Mouse (Mus musculus) embryonic facial prominence, embryonic 15.5 days (tissue): Measurements from ENCODE around the gene Hivep2. TPM values are rescaled to one million over a fixed set of nuclear protein-coding genes. Genes with fewer than 3 reads are reported as not detected.

Experiments
- ATAC-seq: fragments of 200-750 bp; cut with Nextera tagmentation; 2 replicates; pipeline ENCODE4 v1.8.0; 2017; ENCODE audit warnings: low read depth, moderate TSS enrichment; ENCODE audit not compliant: insufficient number of reproducible peaks, low FRiP score, low TSS enrichment
- H3K27ac ChIP-seq: fragments of 300-500 bp; sonication (generic); replicated peaks from 2 replicates; pipeline ENCODE4 v1.5.1; 2015; ENCODE audit warnings: mild to moderate bottlenecking, inconsistent platforms
- H3K27me3 ChIP-seq: fragments of 300-500 bp; sonication (generic); 2 replicates; pipeline ENCODE4 v1.6.1; 2015; ENCODE audit warnings: inconsistent platforms
- H3K36me3 ChIP-seq: fragments of 300-500 bp; sonication (generic); 2 replicates; pipeline ENCODE4 v1.6.1; 2015; ENCODE audit warnings: mild to moderate bottlenecking, inconsistent platforms
- H3K4me1 ChIP-seq: fragments of 300-500 bp; sonication (generic); 2 replicates; pipeline ENCODE4 v1.6.1; 2015; ENCODE audit warnings: inconsistent platforms
- H3K4me2 ChIP-seq: fragments of 300-500 bp; sonication (generic); replicated peaks from 2 replicates; pipeline ENCODE4 v1.6.1; 2015; ENCODE audit warnings: mild to moderate bottlenecking, inconsistent platforms
- H3K4me3 ChIP-seq: fragments of 300-500 bp; sonication (generic); replicated peaks from 2 replicates; pipeline ENCODE4 v1.5.1; 2015; ENCODE audit warnings: mild to moderate bottlenecking, inconsistent platforms
- H3K9ac ChIP-seq: fragments of 300-500 bp; sonication (generic); 2 replicates; pipeline ENCODE4 v1.6.1; 2015; ENCODE audit warnings: inconsistent platforms
- H3K9me3 ChIP-seq: fragments of 300-500 bp; sonication (generic); replicated peaks from 2 replicates; pipeline ENCODE4 v1.6.1; 2016; ENCODE audit warnings: inconsistent platforms
- WGBS: fragments of 180-500 bp; shearing (Covaris S2); methylation state at CpG from one replicate; pipeline ENCODE4 v1.1.7; 2015; 5-methylcytosine and 5-hydroxymethylcytosine counted together
- polyA plus RNA-seq: library from polyadenylated mRNA; unstranded; fragments of >200 nt; fragmentation: Nextera tagmentation; extraction: Ambion mirVana; gene quantifications from 2 replicates; pipeline ENCODE4 v1.2.1, GENCODE M21; 2015

The Hivep2 gene
- polyA plus RNA-seq, 1 experiment from 2014 or later = 10.0 TPM

- Histone ChIP-seq H3K27me3 (no peaks in the 10 kb centered on the region), H3K9ac (no peak overlapping the region), H3K27ac (no peak overlapping the region), H3K9me3 (no peaks in the 10 kb centered on the region), H3K4me2 (no peak overlapping the region), H3K4me3 (no peak overlapping the region), H3K4me1 (no peaks in the 10 kb centered on the region), H3K36me3 (no peaks in the 10 kb centered on the region)
- 43% methylated on average over 1 of the region's 1 CpGs for WGBS
- no peak for ATAC-seq
Measured at GRCm38 (mm10) chr10:14027751-14028150, 61.9 kb downstream of the Hivep2 start.

GRCm38 (mm10) chr10:14028956-14029355 is 63.1 kb downstream of the Hivep2 start:
- Histone ChIP-seq H3K36me3 (no peaks in the 10 kb centered on the region), H3K4me2 (no peak overlapping the region), H3K4me1 (no peaks in the 10 kb centered on the region), H3K9me3 (no peaks in the 10 kb centered on the region), H3K27ac (no peak overlapping the region), H3K9ac (no peak overlapping the region), H3K4me3 (no peak overlapping the region), H3K27me3 (no peaks in the 10 kb centered on the region)
- no peak for ATAC-seq
- 88% methylated on average over 7 of the region's 7 CpGs for whole genome bisulfite sequencing

- Histone ChIP-seq H3K4me1 (no peaks in the 10 kb centered on the region), H3K36me3 (no peaks in the 10 kb centered on the region), H3K4me3 (no peak overlapping the region), H3K27ac (no peak overlapping the region), H3K4me2 (no peak overlapping the region), H3K27me3 (no peaks in the 10 kb centered on the region), H3K9ac (no peak overlapping the region), H3K9me3 (no peaks in the 10 kb centered on the region)
- ATAC-seq = no peak
- WGBS = 84% methylated on average over 14 of the region's 14 CpGs
Measured at GRCm38 (mm10) chr10:14030458-14031035, 64.7 kb downstream of the Hivep2 start.

GRCm38 (mm10) chr10:14032532-14032931 is 66.7 kb downstream of the Hivep2 start:
- H3K4me1 ChIP-seq = no peaks in the 10 kb centered on the region
- no peak overlapping the region for H3K4me3 ChIP-seq
- H3K4me2 ChIP-seq = no peak overlapping the region
- ATAC-seq = no peak
- H3K27me3 ChIP-seq = no peaks in the 10 kb centered on the region
- no peak overlapping the region for H3K9ac ChIP-seq
- 93% methylated on average over 2 of the region's 2 CpGs for WGBS
- no peak overlapping the region for H3K27ac ChIP-seq
- H3K9me3 ChIP-seq = no peaks in the 10 kb centered on the region
- H3K36me3 ChIP-seq = no peaks in the 10 kb centered on the region

- Histone ChIP-seq H3K27me3 (no peaks in the 10 kb centered on the region), H3K9ac (no peak overlapping the region), H3K4me3 (no peak overlapping the region), H3K27ac (no peak overlapping the region), H3K36me3 (no peaks in the 10 kb centered on the region), H3K9me3 (no peaks in the 10 kb centered on the region), H3K4me2 (no peak overlapping the region), H3K4me1 (no peaks in the 10 kb centered on the region)
- ATAC-seq = no peak
- 83% methylated on average over 7 of the region's 7 CpGs for WGBS
Measured at GRCm38 (mm10) chr10:14034046-14034445, 68.2 kb downstream of the Hivep2 start.

GRCm38 (mm10) chr10:14034790-14035189 is 68.9 kb downstream of the Hivep2 start:
- H3K9ac ChIP-seq = no peak overlapping the region
- no peak overlapping the region for H3K27ac ChIP-seq
- no peaks in the 10 kb centered on the region for H3K36me3 ChIP-seq
- ATAC-seq = no peak
- 75% methylated on average over 7 of the region's 7 CpGs for WGBS
- H3K4me3 ChIP-seq = no peak overlapping the region
- no peaks in the 10 kb centered on the region for H3K27me3 ChIP-seq
- no peak overlapping the region for H3K4me2 ChIP-seq
- no peaks in the 10 kb centered on the region for H3K4me1 ChIP-seq
- H3K9me3 ChIP-seq = no peaks in the 10 kb centered on the region

- Histone ChIP-seq H3K36me3 (no peaks in the 10 kb centered on the region), H3K4me3 (no peak overlapping the region), H3K27ac (no peak overlapping the region), H3K4me1 (no peaks in the 10 kb centered on the region), H3K9ac (no peak overlapping the region), H3K4me2 (no peak overlapping the region), H3K9me3 (no peaks in the 10 kb centered on the region), H3K27me3 (no peaks in the 10 kb centered on the region)
- WGBS = 68% methylated on average over 5 of the region's 5 CpGs
- ATAC-seq = no peak
Measured at GRCm38 (mm10) chr10:14035607-14036006, 69.7 kb downstream of the Hivep2 start.

- ATAC-seq = no peak
- Histone ChIP-seq H3K9me3 (no peaks in the 10 kb centered on the region), H3K4me1 (0 out of 2 replicates have a peak, but pooled peaks cover 3% of the 10 kb centered on the region), H3K27ac (no peak overlapping the region), H3K36me3 (no peaks in the 10 kb centered on the region), H3K4me2 (no peak overlapping the region), H3K27me3 (no peaks in the 10 kb centered on the region), H3K4me3 (no peak overlapping the region), H3K9ac (no peak overlapping the region)
- WGBS = 82% methylated on average over 6 of the region's 6 CpGs
Measured at GRCm38 (mm10) chr10:14036472-14036871, 70.6 kb downstream of the Hivep2 start.

GRCm38 (mm10) chr10:14037977-14038489 is 72.2 kb downstream of the Hivep2 start:
- H3K27ac ChIP-seq = no peak overlapping the region
- ATAC-seq = no peak
- H3K4me1 ChIP-seq = 0 out of 2 replicates have a peak, but pooled peaks cover 3% of the 10 kb centered on the region
- H3K27me3 ChIP-seq = no peaks in the 10 kb centered on the region
- no peaks in the 10 kb centered on the region for H3K9me3 ChIP-seq
- H3K4me2 ChIP-seq = no peak overlapping the region
- WGBS = 79% methylated on average over 7 of the region's 7 CpGs
- no peak overlapping the region for H3K9ac ChIP-seq
- H3K36me3 ChIP-seq = no peaks in the 10 kb centered on the region
- no peak overlapping the region for H3K4me3 ChIP-seq

- 0 out of 2 replicates have a peak overlapping the region, but pooled peaks have one; percentile 34 for H3K27ac ChIP-seq
- H3K4me1 ChIP-seq = peaks cover 9% of the 10 kb centered on the region
- H3K36me3 ChIP-seq = no peaks in the 10 kb centered on the region
- no peak for ATAC-seq
- WGBS = 56% methylated on average over 9 of the region's 9 CpGs
- H3K27me3 ChIP-seq = no peaks in the 10 kb centered on the region
- no peak overlapping the region for H3K9ac ChIP-seq
- no peak overlapping the region for H3K4me3 ChIP-seq
- no peak overlapping the region for H3K4me2 ChIP-seq
- H3K9me3 ChIP-seq = no peaks in the 10 kb centered on the region
Measured at GRCm38 (mm10) chr10:14040716-14041470, 75.0 kb downstream of the Hivep2 start.

- H3K4me2 ChIP-seq = no peak overlapping the region
- no peak overlapping the region for H3K27ac ChIP-seq
- H3K27me3 ChIP-seq = no peaks in the 10 kb centered on the region
- ATAC-seq = no peak
- WGBS = 64% methylated on average over 5 of the region's 5 CpGs
- peaks cover 15% of the 10 kb centered on the region for H3K4me1 ChIP-seq
- no peaks in the 10 kb centered on the region for H3K9me3 ChIP-seq
- H3K4me3 ChIP-seq = no peak overlapping the region
- no peak overlapping the region for H3K9ac ChIP-seq
- H3K36me3 ChIP-seq = no peaks in the 10 kb centered on the region
Measured at GRCm38 (mm10) chr10:14041606-14042005, 75.7 kb downstream of the Hivep2 start.
